Mouse (Mus musculus): ENCODE data around the gene Fgfr1op2.

DNA sequence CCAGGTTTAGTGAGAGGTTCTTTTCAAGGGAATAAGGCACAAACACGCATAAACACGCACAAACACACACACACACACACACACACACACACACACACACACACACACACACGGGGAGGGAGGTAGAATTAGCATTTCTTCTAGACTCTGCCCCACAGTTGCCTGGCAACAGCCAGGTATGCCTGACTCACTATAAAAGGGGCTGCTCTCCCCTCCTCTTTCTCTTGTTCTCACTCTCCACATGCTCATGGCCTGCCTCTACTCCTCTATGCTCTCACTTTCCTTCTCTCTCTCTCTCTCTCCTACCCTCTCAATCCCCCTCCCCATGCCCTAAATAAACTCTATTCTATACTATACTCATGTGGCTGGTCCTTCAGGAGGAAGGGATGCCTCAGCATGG lies 51.1 kb downstream of the Fgfr1op2 start:
- no peak for TF ChIP-seq CTCF (IDR thresholded peaks at IDR 0.05; ENCODE audit: control insufficient read depth, insufficient read depth, low read length)
- TF ChIP-seq POLR2A (IDR thresholded peaks at IDR 0.05; ENCODE audit: borderline replicate concordance, control insufficient read depth, low read depth, low read length): no peak
